Mouse (Mus musculus): ENCODE results near the gene Mob3b. TPM values are rescaled to one million over a fixed set of nuclear protein-coding genes. Genes with fewer than 3 reads are reported as not detected.
A peak's percentile ranks its signal among the peaks of the same experiment; 100 is the strongest.

Gene Mob3b
- 11.1 and 11.3 TPM in 2 replicates for polyA plus RNA-seq (2016; fragmentation: Nextera tagmentation; extraction: Ambion mirVana)

DNA sequence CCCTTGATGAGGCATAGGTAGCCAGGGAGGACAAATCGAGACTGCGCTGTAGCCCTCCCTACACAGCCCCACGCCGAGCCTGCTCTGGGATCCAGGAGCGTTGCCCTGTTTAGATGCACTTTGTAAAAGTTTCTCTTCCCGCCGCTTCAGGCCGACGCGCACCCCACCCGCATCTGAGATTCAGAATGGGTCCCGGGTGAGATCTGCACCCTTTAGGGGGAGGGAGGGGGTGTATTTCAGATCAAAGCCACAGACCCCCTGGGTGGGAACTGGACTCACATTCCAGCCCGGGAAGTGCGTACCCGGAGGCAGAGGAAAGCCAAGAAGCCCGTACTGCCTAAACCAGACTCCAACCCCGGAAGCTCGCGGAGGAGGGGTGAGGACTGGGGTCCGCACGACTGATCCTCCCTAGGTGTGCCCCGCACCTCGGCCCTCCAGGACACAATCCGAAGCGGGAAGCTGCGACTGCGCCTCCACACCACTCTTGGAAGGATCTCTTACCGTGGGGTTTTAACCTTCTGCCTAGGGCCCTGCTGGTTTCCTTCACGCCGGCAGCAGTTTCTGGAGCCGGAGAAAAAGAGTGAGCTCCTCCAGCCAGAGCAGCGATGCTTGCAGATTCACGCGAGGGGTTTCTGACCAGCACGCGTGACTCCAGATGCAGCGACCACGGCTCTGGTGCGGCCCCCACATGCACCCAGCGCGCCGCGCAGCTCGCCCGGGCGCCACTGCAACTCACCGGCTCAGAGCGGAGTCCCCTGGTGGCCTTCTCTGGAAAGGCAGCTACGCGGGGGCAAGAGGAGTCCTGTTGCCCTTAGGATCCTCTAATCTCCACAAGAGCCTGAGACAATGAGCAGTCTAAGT is at the start of gene Mob3b:
Gene Mob3b, minus strand, starts transcription at position 734 of the 861 bp plus-strand sequence.
- H3K36me3 ChIP-seq = no peaks in the 10 kb centered on the region
- H3K27me3 ChIP-seq = no peaks in the 10 kb centered on the region
- peaks cover 17% of the 10 kb centered on the region for H3K4me1 ChIP-seq
- peak; percentile 86 for ATAC-seq (ENCODE audit: low FRiP score)
- H3K4me2 ChIP-seq (replicated peaks) = peak within 1 kb of the TSS; percentile 81
- peak within 1 kb of the TSS; percentile 72 for H3K27ac ChIP-seq
- peak within 1 kb of the TSS; percentile 57 for H3K9ac ChIP-seq
- H3K4me3 ChIP-seq = peak within 1 kb of the TSS; percentile 52
- under 1% methylated on average over 50 of the region's 50 CpGs for WGBS
- H3K9me3 ChIP-seq (replicated peaks) = no peaks in the 10 kb centered on the region

DNA sequence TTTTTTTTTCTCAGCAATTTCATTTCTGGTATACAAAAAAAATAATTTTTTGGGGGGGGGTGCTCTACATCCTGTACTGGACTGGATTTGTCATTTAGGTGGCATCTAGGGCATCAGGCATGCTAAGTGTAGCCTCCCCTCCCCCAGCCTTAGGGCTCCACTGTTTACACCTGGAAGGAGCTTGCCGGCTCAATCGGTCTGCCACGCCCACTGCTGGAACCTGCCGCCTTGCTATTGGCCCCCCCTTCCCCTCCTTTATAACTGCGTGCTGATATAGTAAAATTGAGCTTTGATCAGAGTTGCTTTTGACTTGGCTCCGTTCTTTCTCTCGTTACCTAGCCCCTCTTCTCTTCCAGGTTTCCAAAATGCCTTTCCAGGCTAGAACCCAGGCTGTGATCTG is 47.4 kb upstream of the Mob3b start:
- Histone ChIP-seq H3K4me3 (no peak overlapping the region), H3K36me3 (peaks cover 27% of the 10 kb centered on the region), H3K4me2 (replicated peaks) (no peak overlapping the region), H3K9ac (no peak overlapping the region), H3K27me3 (no peaks in the 10 kb centered on the region), H3K4me1 (no peaks in the 10 kb centered on the region), H3K9me3 (replicated peaks) (no peaks in the 10 kb centered on the region), H3K27ac (no peak overlapping the region)
- WGBS = 64% methylated on average over 7 of the region's 7 CpGs
- no peak for ATAC-seq (ENCODE audit: low FRiP score)

DNA sequence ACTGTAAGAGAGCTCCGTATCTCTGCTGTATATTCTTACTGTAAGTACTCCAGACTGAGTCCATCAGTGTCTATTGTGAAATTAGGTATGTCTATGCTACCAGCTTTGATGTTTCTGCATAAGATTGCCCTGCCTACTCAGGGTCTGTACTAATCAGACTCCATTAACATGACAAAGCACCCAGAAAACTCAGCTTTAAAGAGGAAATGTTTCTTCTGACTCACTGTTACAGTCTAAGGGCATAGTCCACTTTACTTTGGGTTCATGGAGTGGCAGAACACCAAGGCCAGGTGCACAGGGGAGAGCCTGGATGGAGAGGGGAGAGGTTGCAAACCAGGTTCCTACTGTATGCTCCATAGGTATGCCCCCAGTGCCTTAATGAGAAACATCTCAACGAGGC is 46.4 kb upstream of the Mob3b start:
- 95% methylated on average over 2 of the region's 2 CpGs for WGBS

DNA sequence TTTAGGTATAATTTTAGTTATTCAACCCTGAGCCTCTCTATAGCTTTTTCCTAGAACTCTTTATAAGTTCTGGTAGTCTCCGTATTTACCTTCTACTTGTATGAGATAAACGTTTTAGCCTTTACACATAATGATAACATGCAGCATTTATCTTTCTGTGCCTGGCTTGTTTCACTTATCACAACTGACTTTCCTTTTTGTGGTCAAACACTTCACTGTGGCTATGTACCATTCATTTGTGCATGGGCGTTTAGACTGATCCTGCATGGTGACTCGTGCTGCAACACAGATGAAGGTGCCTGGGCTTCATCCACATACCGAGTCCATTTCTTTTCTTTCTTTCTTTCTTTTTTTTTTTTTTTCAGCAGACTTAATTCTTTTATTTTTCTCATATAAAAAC is 44.4 kb upstream of the Mob3b start:
- no peaks in the 10 kb centered on the region for H3K9me3 ChIP-seq (replicated peaks)
- no peak overlapping the region for H3K9ac ChIP-seq
- H3K27me3 ChIP-seq = no peaks in the 10 kb centered on the region
- no peaks in the 10 kb centered on the region for H3K4me1 ChIP-seq
- no peak overlapping the region for H3K27ac ChIP-seq
- H3K4me3 ChIP-seq = no peak overlapping the region
- no peak for ATAC-seq (ENCODE audit: low FRiP score)
- H3K4me2 ChIP-seq (replicated peaks) = no peak overlapping the region
- peaks cover 26% of the 10 kb centered on the region for H3K36me3 ChIP-seq
- 94% methylated on average over 5 of the region's 5 CpGs for WGBS

More for the DNA sequence above, 46.4 kb upstream of the Mob3b start:
- Histone ChIP-seq H3K27me3 (no peaks in the 10 kb centered on the region), H3K27ac (no peak overlapping the region), H3K36me3 (peaks cover 23% of the 10 kb centered on the region), H3K4me2 (replicated peaks) (no peak overlapping the region), H3K4me3 (no peak overlapping the region), H3K9me3 (replicated peaks) (no peaks in the 10 kb centered on the region), H3K9ac (no peak overlapping the region), H3K4me1 (no peaks in the 10 kb centered on the region)
- no peak for ATAC-seq (ENCODE audit: low FRiP score)

DNA sequence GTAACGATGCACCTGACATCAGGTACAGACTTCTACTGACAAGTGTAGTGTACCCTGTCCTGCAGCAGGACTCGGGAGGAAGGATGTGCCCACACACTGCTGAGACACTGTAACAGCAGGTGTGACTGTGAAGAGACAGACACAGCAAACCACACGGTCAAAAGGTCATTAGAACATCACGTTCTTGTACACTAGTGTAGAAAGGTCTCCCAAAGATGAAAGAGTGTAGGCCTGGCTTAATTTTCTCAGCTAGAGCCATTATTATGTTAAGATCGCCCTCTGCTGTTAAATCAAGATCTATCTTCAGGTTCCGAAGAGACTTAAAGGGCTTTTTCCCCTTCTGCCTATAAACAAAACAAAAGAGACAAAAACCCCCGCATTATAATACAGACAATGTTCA is 35.4 kb upstream of the Mob3b start:
- Histone ChIP-seq H3K4me1 (no peaks in the 10 kb centered on the region), H3K36me3 (peaks cover 4% of the 10 kb centered on the region; the same call in 1 of the 2 replicates), H3K27ac (no peak overlapping the region), H3K27me3 (no peaks in the 10 kb centered on the region), H3K9me3 (replicated peaks) (no peaks in the 10 kb centered on the region), H3K4me2 (replicated peaks) (no peak overlapping the region), H3K9ac (no peak overlapping the region), H3K4me3 (no peak overlapping the region)
- WGBS = 39% methylated on average over 7 of the region's 7 CpGs
- ATAC-seq (ENCODE audit: low FRiP score) = no peak

DNA sequence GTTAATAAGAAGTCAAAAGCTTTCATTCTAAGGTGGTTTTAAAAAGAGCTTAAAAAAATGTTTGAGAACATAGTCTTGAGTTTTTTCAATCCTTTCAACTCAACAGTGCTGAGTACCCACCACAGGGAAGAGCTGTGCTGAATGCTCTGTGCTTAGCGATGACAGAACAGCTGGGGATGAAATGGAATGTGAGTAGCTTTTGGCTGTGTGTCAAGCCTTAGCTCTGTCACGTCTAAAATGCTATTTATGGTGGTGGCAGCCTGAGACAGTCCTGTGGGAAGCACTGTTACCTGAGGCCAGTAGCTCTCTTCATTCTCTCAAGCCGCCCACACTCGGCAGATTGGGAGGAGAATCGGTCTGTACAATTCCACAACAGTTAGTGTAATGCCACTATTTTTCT is 32.5 kb upstream of the Mob3b start:
- WGBS = 71% methylated on average over 5 of the region's 5 CpGs
- Histone ChIP-seq H3K27ac (no peak overlapping the region), H3K9ac (no peak overlapping the region), H3K36me3 (no peaks in the 10 kb centered on the region), H3K9me3 (replicated peaks) (no peaks in the 10 kb centered on the region), H3K4me3 (no peak overlapping the region), H3K4me2 (replicated peaks) (no peak overlapping the region), H3K27me3 (no peaks in the 10 kb centered on the region), H3K4me1 (no peaks in the 10 kb centered on the region)
- no peak for ATAC-seq (ENCODE audit: low FRiP score)

DNA sequence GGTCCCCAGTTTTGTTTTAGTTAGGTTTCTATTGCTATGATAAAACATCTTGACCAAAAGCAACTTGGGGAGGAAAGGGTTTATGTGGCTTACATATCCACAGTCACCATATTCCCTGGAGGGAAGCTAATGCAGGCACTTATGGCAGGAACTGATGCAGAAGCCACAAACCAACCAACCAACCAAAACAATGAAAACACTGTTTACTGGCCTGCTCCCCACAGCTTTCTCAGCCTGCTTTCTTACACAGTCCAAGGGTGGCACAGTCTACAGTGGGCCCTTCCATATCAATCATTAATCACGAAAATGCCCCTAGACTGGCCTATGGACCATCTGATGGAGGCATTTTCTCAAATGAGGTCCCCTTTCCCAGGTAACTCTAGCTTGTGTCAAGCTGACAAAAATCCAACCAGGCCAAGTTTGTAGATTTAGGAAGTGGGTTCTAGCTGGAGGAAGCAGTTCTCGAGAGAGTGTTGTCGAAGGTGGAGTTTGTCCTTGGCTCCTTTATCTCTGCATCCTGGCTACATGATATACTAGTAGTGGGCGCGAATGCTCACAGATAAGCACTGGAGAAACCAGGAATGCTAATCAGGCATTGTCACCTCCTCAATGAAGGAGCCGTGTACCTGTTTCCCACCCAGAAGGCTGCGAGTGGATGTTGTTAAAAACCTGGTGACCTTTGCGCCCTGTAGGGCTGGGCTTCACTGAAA is 30.5 kb upstream of the Mob3b start:
- no peak overlapping the region for H3K27ac ChIP-seq
- H3K9me3 ChIP-seq (replicated peaks) = no peaks in the 10 kb centered on the region
- H3K36me3 ChIP-seq = no peaks in the 10 kb centered on the region
- no peak overlapping the region for H3K9ac ChIP-seq
- WGBS = 96% methylated on average over 8 of the region's 8 CpGs
- H3K4me3 ChIP-seq = no peak overlapping the region
- no peaks in the 10 kb centered on the region for H3K27me3 ChIP-seq
- H3K4me2 ChIP-seq (replicated peaks) = no peak overlapping the region
- H3K4me1 ChIP-seq = no peaks in the 10 kb centered on the region
- no peak for ATAC-seq (ENCODE audit: low FRiP score)

DNA sequence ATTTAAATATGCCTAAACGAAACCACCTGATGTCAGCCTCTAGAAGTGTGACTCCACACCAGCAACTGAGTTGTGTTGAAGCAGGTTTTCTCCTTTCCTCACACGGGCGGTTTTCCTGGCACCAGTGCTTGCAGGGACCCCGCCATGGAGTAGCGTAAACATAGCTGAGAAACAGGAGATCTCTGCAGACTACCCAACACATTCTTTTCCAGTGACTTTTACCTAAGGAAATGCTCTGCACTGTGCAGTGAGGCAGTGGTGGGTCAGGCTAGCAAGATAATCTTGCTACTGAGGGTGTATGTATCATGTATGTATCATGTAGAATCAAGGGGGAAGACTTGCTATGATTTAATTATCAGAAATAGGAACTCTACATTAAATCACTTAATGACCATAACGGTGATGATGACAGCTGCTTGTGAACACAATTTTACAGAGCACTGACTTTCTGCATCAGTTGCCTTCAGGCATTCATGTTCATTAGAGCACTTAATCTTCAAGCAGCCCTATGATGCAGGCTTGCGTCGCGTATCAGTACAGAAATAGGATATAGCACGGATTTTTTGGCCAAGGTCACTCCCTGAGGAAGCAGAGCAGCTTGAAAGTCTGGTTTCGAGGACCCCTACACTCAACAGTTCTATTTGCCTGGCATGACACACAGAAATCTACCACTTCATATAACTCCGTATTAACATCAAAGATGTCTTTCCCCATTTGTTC is 20.8 kb upstream of the Mob3b start:
- Histone ChIP-seq H3K4me3 (no peak overlapping the region), H3K9me3 (replicated peaks) (no peaks in the 10 kb centered on the region), H3K9ac (no peak overlapping the region), H3K4me1 (no peaks in the 10 kb centered on the region), H3K36me3 (no peaks in the 10 kb centered on the region), H3K27ac (no peak overlapping the region), H3K27me3 (no peaks in the 10 kb centered on the region), H3K4me2 (replicated peaks) (no peak overlapping the region)
- 72% methylated on average over 12 of the region's 12 CpGs for WGBS
- no peak for ATAC-seq (ENCODE audit: low FRiP score)

DNA sequence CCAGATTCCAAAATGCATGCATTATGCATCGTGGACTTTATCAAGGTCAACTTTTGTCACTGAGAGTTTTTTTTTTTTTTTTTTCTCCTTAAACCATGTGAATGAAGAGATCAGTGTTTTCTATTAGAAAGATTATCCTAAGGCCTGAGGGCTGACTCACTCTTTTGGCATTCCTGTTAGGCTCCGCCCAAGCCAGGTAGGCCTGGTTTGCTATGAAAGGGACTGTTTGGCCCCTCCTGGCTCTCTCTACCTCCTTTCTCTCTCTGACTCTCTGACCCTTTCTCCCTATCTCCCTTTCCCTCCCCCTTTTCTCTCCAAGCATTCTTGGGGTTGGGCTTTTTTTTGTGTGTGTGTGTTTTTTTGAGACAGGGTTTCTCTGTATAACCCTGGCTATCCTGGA is 18.3 kb upstream of the Mob3b start:
- Histone ChIP-seq H3K27ac (no peak overlapping the region), H3K9me3 (replicated peaks) (no peaks in the 10 kb centered on the region), H3K36me3 (no peaks in the 10 kb centered on the region), H3K4me1 (no peaks in the 10 kb centered on the region), H3K27me3 (no peaks in the 10 kb centered on the region), H3K4me3 (no peak overlapping the region), H3K9ac (no peak overlapping the region), H3K4me2 (replicated peaks) (no peak overlapping the region)
- no peak for ATAC-seq (ENCODE audit: low FRiP score)
- 84% methylated on average over 2 of the region's 2 CpGs for WGBS

DNA sequence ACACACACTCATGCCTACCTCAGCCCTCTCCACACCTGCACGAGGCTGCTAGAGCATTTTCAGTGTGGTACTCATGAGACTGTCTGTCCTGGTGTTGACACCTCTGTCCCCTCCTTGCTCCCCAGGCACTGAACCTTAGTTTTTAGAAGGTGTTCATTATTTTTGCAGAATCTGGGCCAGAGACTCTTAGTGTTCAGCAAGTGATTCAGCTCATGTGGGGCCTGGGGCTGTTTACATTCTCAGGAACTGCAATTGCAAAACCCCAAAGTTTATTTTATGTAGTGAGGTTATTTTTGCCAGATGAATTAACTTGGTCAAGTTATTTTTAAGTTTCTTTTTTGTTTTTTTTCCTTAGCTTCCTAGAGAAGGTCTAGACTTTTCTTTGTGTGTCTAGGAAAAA is 16.3 kb upstream of the Mob3b start:
- no peak overlapping the region for H3K9ac ChIP-seq
- 67% methylated on average over 1 of the region's 1 CpGs for WGBS
- H3K36me3 ChIP-seq = no peaks in the 10 kb centered on the region
- no peak overlapping the region for H3K27ac ChIP-seq
- H3K27me3 ChIP-seq = no peaks in the 10 kb centered on the region
- no peak for ATAC-seq (ENCODE audit: low FRiP score)
- H3K4me3 ChIP-seq = no peak overlapping the region
- H3K4me2 ChIP-seq (replicated peaks) = no peak overlapping the region
- H3K9me3 ChIP-seq (replicated peaks) = no peaks in the 10 kb centered on the region
- no peaks in the 10 kb centered on the region for H3K4me1 ChIP-seq

DNA sequence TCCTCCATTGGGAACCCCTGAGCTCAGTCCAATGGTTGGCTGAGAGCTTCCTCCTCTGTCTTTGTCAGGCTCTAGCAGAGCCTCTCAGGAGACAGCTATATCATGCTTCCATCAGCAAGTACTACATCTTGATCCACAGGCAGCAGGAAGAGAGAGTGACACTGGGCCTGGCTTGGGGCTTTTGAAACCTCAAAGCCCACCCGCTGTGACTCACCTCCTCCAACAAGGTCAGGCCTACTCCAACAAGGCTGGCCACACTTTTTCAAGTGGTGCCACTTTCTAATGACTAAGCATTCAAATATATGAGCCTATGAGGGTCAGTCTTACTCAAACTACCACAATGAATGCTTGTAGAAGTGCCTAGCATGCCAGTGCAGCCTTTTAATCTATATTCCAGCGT is 15.2 kb upstream of the Mob3b start:
- Histone ChIP-seq H3K9ac (no peak overlapping the region), H3K4me2 (replicated peaks) (no peak overlapping the region), H3K27me3 (no peaks in the 10 kb centered on the region), H3K9me3 (replicated peaks) (no peaks in the 10 kb centered on the region), H3K27ac (no peak overlapping the region), H3K4me3 (no peak overlapping the region), H3K4me1 (no peaks in the 10 kb centered on the region), H3K36me3 (no peaks in the 10 kb centered on the region)
- no peak for ATAC-seq (ENCODE audit: low FRiP score)
- WGBS = 93% methylated on average over 2 of the region's 2 CpGs

DNA sequence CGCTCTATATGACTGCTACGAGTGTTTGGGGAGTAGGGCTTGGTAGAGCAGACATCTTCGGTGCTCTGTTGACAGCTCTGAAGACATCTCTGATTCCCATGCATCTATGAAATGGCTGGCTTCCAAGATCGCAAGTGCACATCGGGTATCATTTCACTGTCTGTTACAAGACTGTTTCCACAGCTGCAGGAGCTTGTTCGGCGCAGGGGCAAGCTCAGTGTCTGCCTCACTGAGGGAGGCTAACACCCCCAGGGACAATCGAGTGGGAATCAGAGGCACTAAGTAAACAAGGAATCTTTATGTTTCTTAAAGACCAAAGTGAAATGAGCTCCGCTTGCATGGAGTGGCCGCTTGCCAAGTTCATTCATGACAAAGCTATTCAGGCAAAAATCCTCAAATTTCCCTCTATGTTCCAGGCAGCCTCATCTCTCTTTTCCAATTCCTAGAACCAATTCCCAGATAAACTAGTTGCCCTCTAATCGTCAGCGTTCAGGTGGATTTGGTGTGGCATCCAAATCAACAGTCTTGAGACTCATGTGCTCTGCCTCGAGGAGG is 12.4 kb upstream of the Mob3b start:
- H3K9me3 ChIP-seq (replicated peaks) = no peaks in the 10 kb centered on the region
- no peak for ATAC-seq (ENCODE audit: low FRiP score)
- no peak overlapping the region for H3K4me3 ChIP-seq
- no peaks in the 10 kb centered on the region for H3K36me3 ChIP-seq
- H3K9ac ChIP-seq = no peak overlapping the region
- H3K27me3 ChIP-seq = no peaks in the 10 kb centered on the region
- WGBS = 79% methylated on average over 13 of the region's 13 CpGs
- H3K27ac ChIP-seq = no peak overlapping the region
- no peak overlapping the region for H3K4me2 ChIP-seq (replicated peaks)
- H3K4me1 ChIP-seq = no peaks in the 10 kb centered on the region

Measured in hindbrain, embryonic 12.5 days (tissue).